Mouse (Mus musculus) lung, postnatal 4 days (tissue): ENCODE data around the gene Elf2.

ENCODE experiments used
- DNase-seq, 2 experiments: peaks; one replicate each; pipeline ENCODE4 v3.0.0; 2021

Elf2 gene

GRCm38 (mm10) chr3:51206521-51206920 is 133.9 kb downstream of the Elf2 start:
- DNase-seq, result no peak

- no peak for DNase-seq
Observed at GRCm38 (mm10) chr3:51204897-51205296, 135.6 kb downstream of the Elf2 start.

- no peak for DNase-seq
Observed at GRCm38 (mm10) chr3:51204441-51204840, 136.0 kb downstream of the Elf2 start.

- no peak for DNase-seq
Observed at GRCm38 (mm10) chr3:51203906-51204305, 136.6 kb downstream of the Elf2 start.
